Mouse (Mus musculus) testis, adult 2 months (tissue): ENCODE results near the gene Rbfox1. TPM values are rescaled to one million over a fixed set of nuclear protein-coding genes. Genes with fewer than 3 reads are reported as not detected.

Source experiments
- H3K27ac ChIP-seq: fragments of 200-500 bp; 2 replicates; pipeline ENCODE4 v1.5.1; 2012; ENCODE audit warnings: low read depth, low read length; ENCODE audit not compliant: control insufficient read depth, insufficient read depth
- H3K27me3 ChIP-seq: fragments of 200-500 bp; 2 replicates; pipeline ENCODE4 v1.6.1; 2012; ENCODE audit warnings: mild to moderate bottlenecking, low read length, moderate library complexity; ENCODE audit not compliant: control insufficient read depth, insufficient read depth
- H3K36me3 ChIP-seq: fragments of 200-500 bp; 2 replicates; pipeline ENCODE4 v1.6.1; 2012; ENCODE audit warnings: mild to moderate bottlenecking, low read length; ENCODE audit not compliant: control insufficient read depth, insufficient read depth
- H3K4me1 ChIP-seq: fragments of 200-500 bp; 2 replicates; pipeline ENCODE4 v1.6.1; 2012; ENCODE audit warnings: low read length; ENCODE audit not compliant: control insufficient read depth, insufficient read depth
- H3K4me3 ChIP-seq: fragments of 200-500 bp; 2 replicates; pipeline ENCODE4 v1.5.1; 2012; ENCODE audit warnings: low read depth, mild to moderate bottlenecking, low read length, moderate library complexity, mixed read lengths; ENCODE audit not compliant: control insufficient read depth
- CTCF ChIP-seq: fragments of 200-500 bp; IDR thresholded peaks from 2 replicates; pipeline ENCODE4 v1.5.1; 2012; ENCODE audit warnings: low read depth, mild to moderate bottlenecking, inconsistent platforms, low read length, moderate library complexity; ENCODE audit not compliant: control insufficient read depth, insufficient read depth, insufficient replicate concordance
- POLR2A ChIP-seq: fragments of 200-500 bp; IDR thresholded peaks from 2 replicates; pipeline ENCODE4 v1.6.1; 2012; ENCODE audit warnings: low read depth, mild to moderate bottlenecking, inconsistent platforms, low read length, moderate library complexity; ENCODE audit not compliant: control insufficient read depth
- polyA plus RNA-seq: library from polyadenylated mRNA; depleted of rRNA; stranded (reverse); fragments of >200 nt; gene quantifications from 2 replicates; pipeline ENCODE4 v1.2.3, GENCODE M21; 2012

Gene Rbfox1
- polyA plus RNA-seq, 1 experiment = 0.23 TPM

GRCm38 (mm10) chr16:6097244-6098040 is 212.3 kb downstream of the Rbfox1 start:
- Histone ChIP-seq H3K27ac (no peak overlapping the region), H3K4me3 (no peak overlapping the region)

GRCm38 (mm10) chr16:6098116-6098515 is 213.0 kb downstream of the Rbfox1 start:
- Histone ChIP-seq H3K27ac (no peak overlapping the region), H3K27me3 (no peaks in the 10 kb centered on the region), H3K4me1 (no peaks in the 10 kb centered on the region), H3K4me3 (no peak overlapping the region), H3K36me3 (no peaks in the 10 kb centered on the region)
- TF ChIP-seq POLR2A (no peak), CTCF (no peak)

More at GRCm38 (mm10) chr16:6097244-6098040, 212.3 kb downstream of the Rbfox1 start:
- TF ChIP-seq POLR2A (no peak), CTCF (no peak)
- Histone ChIP-seq H3K4me1 (no peaks in the 10 kb centered on the region), H3K36me3 (no peaks in the 10 kb centered on the region), H3K27me3 (no peaks in the 10 kb centered on the region)

- no peaks in the 10 kb centered on the region for H3K36me3 ChIP-seq
- H3K27ac ChIP-seq = no peak overlapping the region
- H3K4me3 ChIP-seq = no peak overlapping the region
- H3K27me3 ChIP-seq = no peaks in the 10 kb centered on the region
- H3K4me1 ChIP-seq = no peaks in the 10 kb centered on the region
- TF ChIP-seq POLR2A (no peak), CTCF (no peak)
Measured at GRCm38 (mm10) chr16:6099598-6099997, 214.4 kb downstream of the Rbfox1 start.

- Histone ChIP-seq H3K36me3 (no peaks in the 10 kb centered on the region), H3K27me3 (no peaks in the 10 kb centered on the region), H3K27ac (no peak overlapping the region), H3K4me3 (no peak overlapping the region), H3K4me1 (no peaks in the 10 kb centered on the region)
- TF ChIP-seq CTCF = no peak
- TF ChIP-seq POLR2A = no peak
Measured at GRCm38 (mm10) chr16:6100421-6100877, 215.3 kb downstream of the Rbfox1 start.

- Histone ChIP-seq H3K4me1 (no peaks in the 10 kb centered on the region), H3K4me3 (no peak overlapping the region), H3K27ac (no peak overlapping the region), H3K36me3 (no peaks in the 10 kb centered on the region), H3K27me3 (no peaks in the 10 kb centered on the region)
- no peak for TF ChIP-seq CTCF
- TF ChIP-seq POLR2A = no peak
Measured at GRCm38 (mm10) chr16:6103713-6104112, 218.6 kb downstream of the Rbfox1 start.

- no peak overlapping the region for H3K27ac ChIP-seq
- TF ChIP-seq POLR2A (no peak), CTCF (no peak)
- H3K4me3 ChIP-seq = no peak overlapping the region
- H3K36me3 ChIP-seq = no peaks in the 10 kb centered on the region
- no peaks in the 10 kb centered on the region for H3K27me3 ChIP-seq
- H3K4me1 ChIP-seq = no peaks in the 10 kb centered on the region
Measured at GRCm38 (mm10) chr16:6110121-6110520, 225.0 kb downstream of the Rbfox1 start.

GRCm38 (mm10) chr16:6113836-6114475 is 228.8 kb downstream of the Rbfox1 start:
- no peaks in the 10 kb centered on the region for H3K36me3 ChIP-seq
- TF ChIP-seq CTCF (no peak), POLR2A (no peak)
- no peaks in the 10 kb centered on the region for H3K4me1 ChIP-seq
- no peak overlapping the region for H3K27ac ChIP-seq
- no peak overlapping the region for H3K4me3 ChIP-seq
- H3K27me3 ChIP-seq = no peaks in the 10 kb centered on the region
